Comparison of ENCODE assay signal across 18 mouse cellular contexts in genomic region chr14:36646237-36646636, GRCm38 (mm10).
"Had no signal": no experiment of that assay in that cellular context is flagged by ENCODE, and none has a peak within 500 bp of the region (broad histone marks: within the 10 kb centered on the region; RNA-seq: fewer than 3 reads in every experiment).

No protein-coding gene starts in this region.

- H3K36me3 ChIP-seq: limb, embryonic 10.5 days; limb, embryonic 13.5 days; neural tube, embryonic 12.5 days; neural tube, embryonic 15.5 days; stomach, embryonic 15.5 days had no signal

- H3K4me1 ChIP-seq: limb, embryonic 10.5 days; limb, embryonic 13.5 days; neural tube, embryonic 12.5 days; neural tube, embryonic 15.5 days; stomach, embryonic 15.5 days had no signal

- H3K27me3 ChIP-seq: limb, embryonic 13.5 days; megakaryocyte, embryonic 14.5 days; neural tube, embryonic 12.5 days; neural tube, embryonic 15.5 days; stomach, embryonic 15.5 days had no signal

- H3K9me3 ChIP-seq: limb, embryonic 10.5 days; limb, embryonic 13.5 days; megakaryocyte, embryonic 14.5 days; neural tube, embryonic 12.5 days; neural tube, embryonic 15.5 days; stomach, embryonic 15.5 days had no signal

- H3K4me2 ChIP-seq: limb, embryonic 13.5 days; lung, embryonic 14.5 days; midbrain, embryonic 11.5 days; neural tube, embryonic 12.5 days; neural tube, embryonic 15.5 days; stomach, embryonic 15.5 days had no signal

- DNase-seq: kidney, adult 2 months; kidney, postnatal 36 days; lung, embryonic 14.5 days; midbrain, embryonic 14.5 days; right cerebral cortex, adult 18-20 months; right cerebral cortex, postnatal 14 days; spleen, adult 18-20 months; thymus, postnatal 36 days had no signal

- H3K4me3 ChIP-seq: limb, embryonic 10.5 days; limb, embryonic 13.5 days; megakaryocyte, embryonic 14.5 days; neural tube, embryonic 12.5 days; neural tube, embryonic 15.5 days; stomach, embryonic 15.5 days had no signal

- H3K9ac ChIP-seq: limb, embryonic 13.5 days; lung, embryonic 14.5 days; neural tube, embryonic 12.5 days; neural tube, embryonic 15.5 days; stomach, embryonic 15.5 days had no signal

- H3K27ac ChIP-seq: kidney, postnatal 0 days; limb, embryonic 10.5 days; limb, embryonic 13.5 days; neural tube, embryonic 12.5 days; neural tube, embryonic 15.5 days; stomach, embryonic 15.5 days had no signal

- ATAC-seq: intestine, postnatal 0 days; lung, postnatal 0 days had no signal
